Mouse (Mus musculus): ENCODE data around the gene Gpc5.
"Not testable (repeated sequence)": the region's sequence is repeated elsewhere in the genome, so short reads cannot be mapped to it uniquely, and the experiment has no call there.

Gpc5 gene

GRCm38 (mm10) chr14:115092081-115092480, at the start of gene Gpc5:
TSS of gene Gpc5 (plus strand) at chr14:115092215.
- DNase-seq (ENCODE audit: extremely low read depth, low read depth), result no peak

DNA sequence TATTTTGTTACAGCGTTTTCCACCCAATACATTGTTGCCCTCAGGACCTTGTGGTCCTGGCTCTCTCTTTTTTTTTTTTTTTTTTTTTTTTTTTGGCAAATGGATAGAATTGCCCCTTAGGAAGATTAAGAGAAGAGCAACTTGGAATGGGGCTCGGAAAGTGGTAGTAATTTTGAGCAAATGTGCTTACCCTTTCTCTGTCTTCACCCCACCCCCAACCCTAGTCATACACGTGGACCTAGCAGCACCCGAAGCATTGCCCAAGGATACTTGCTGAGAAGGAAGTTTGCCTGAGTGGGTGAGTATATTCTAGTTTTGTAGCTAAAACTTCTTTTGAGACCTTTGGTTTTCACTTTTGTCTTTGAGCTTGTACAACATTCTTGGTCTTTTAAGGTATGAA, 49.4 kb upstream of the Gpc5 start:
- DNase-seq (ENCODE audit: extremely low read depth, low read depth), result peak; percentile 94

- no peak for DNase-seq (ENCODE audit: extremely low read depth, low read depth)
Measured at GRCm38 (mm10) chr14:115044016-115044415, 48.0 kb upstream of the Gpc5 start.

GRCm38 (mm10) chr14:115045712-115046111, 46.3 kb upstream of the Gpc5 start:
- DNase-seq (ENCODE audit: extremely low read depth, low read depth), result peak; percentile 16

- peak; percentile 47 for DNase-seq (ENCODE audit: extremely low read depth, low read depth)
Measured at GRCm38 (mm10) chr14:115047316-115047715, 44.7 kb upstream of the Gpc5 start.

- peak; percentile 81 for DNase-seq (ENCODE audit: extremely low read depth, low read depth)
Measured at GRCm38 (mm10) chr14:115047990-115048862, 43.8 kb upstream of the Gpc5 start.

- peak; percentile 71 for DNase-seq (ENCODE audit: extremely low read depth, low read depth)
Measured at GRCm38 (mm10) chr14:115048863-115049566, 43.0 kb upstream of the Gpc5 start.

- peak; percentile 55 for DNase-seq (ENCODE audit: extremely low read depth, low read depth)
Measured at GRCm38 (mm10) chr14:115049831-115050230, 42.2 kb upstream of the Gpc5 start.

- no peak for DNase-seq (ENCODE audit: extremely low read depth, low read depth)
Measured at GRCm38 (mm10) chr14:115051106-115051760, 40.8 kb upstream of the Gpc5 start.

GRCm38 (mm10) chr14:115052371-115052770, 39.6 kb upstream of the Gpc5 start:
- no peak for DNase-seq (ENCODE audit: extremely low read depth, low read depth)

DNA sequence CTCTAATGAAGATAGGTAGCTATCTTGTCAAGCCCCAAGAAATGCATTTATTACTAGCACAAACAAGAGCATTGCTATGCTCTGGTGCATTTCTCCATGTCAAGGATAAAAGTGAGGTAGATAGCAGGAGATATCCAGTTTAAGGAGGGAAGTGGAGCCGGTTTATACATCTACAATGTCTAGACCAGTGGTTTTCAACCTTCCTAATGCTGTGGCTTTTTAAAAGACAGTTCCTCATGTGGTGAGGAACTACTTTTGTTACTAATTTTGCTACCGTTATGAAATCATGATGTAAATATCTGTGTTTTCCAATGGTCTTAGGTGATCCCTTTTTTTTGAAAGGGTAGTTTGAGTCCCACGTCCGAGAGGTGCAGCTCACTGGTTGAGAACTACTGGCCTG, 37.8 kb upstream of the Gpc5 start:
- peak; percentile 9 for DNase-seq (ENCODE audit: extremely low read depth, low read depth)

DNA sequence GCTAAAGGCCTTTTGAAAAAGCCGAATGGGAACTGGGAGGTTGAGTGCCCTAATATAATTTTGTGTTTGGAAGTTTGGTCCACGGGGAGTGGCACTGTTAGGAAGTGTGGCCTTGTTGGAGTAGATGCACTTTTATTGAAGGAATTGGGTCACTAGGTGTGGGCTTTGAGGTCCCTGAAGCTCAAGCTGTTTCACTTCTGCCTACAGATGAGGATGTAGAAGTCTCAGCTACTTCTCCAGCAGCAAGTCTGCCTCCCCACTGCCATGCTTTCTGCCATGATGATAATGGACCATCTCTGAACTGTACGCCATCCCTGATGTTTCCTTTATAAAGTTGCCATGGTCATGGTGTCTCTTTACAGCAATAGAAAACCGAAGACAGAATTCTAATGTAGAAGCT, 34.5 kb upstream of the Gpc5 start:
- no peak for DNase-seq (ENCODE audit: extremely low read depth, low read depth)

- DNase-seq (ENCODE audit: extremely low read depth, low read depth), result not testable (repeated sequence)
Measured at GRCm38 (mm10) chr14:115066164-115066563, 25.9 kb upstream of the Gpc5 start.

- no peak for DNase-seq (ENCODE audit: extremely low read depth, low read depth)
Measured at GRCm38 (mm10) chr14:115070534-115070933, 21.5 kb upstream of the Gpc5 start.

GRCm38 (mm10) chr14:115077340-115077739, 14.7 kb upstream of the Gpc5 start:
- no peak for DNase-seq (ENCODE audit: extremely low read depth, low read depth)

- DNase-seq (ENCODE audit: extremely low read depth, low read depth), result no peak
Measured at GRCm38 (mm10) chr14:115078064-115078463, 14.0 kb upstream of the Gpc5 start.

DNA sequence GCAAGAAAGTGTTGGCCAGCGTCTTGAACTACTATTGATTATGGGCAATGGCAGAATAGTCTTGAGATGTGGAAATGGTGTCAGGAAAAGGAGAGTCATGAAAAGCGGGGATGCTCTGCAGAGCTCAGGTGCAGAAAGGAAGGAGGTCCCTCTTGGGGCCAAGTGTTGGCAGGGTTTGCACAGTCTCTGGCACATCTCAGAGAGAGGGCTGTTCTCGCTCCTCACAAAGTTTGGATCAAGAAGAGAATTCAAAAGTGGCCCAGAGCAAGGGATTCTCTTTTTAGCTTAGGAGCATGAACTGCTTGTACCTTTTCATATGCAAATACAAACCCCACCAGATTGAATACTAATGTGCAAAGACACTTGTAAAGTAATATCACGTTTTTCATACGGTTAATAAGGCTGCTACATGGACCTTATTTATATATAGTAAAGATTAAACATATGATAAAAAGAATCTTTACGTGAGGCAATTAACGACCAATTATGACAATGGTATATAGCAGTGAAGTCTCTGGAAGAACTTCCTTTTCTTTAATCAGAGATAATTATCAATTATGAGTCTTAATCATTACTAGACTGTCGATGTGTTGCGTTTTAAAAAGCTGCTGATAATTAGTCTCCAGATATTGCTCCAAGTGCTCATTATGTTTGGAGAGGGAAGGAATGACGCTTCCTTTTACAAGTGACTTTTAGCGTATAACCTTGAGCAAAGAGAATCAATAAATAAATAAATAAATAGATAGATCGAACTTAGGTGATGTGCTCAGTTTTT, 10.1 kb upstream of the Gpc5 start:
- no peak for DNase-seq (ENCODE audit: extremely low read depth, low read depth)

- DNase-seq (ENCODE audit: extremely low read depth, low read depth), result no peak
Measured at GRCm38 (mm10) chr14:115090516-115090915, 1.5 kb upstream of the Gpc5 start.

DNA sequence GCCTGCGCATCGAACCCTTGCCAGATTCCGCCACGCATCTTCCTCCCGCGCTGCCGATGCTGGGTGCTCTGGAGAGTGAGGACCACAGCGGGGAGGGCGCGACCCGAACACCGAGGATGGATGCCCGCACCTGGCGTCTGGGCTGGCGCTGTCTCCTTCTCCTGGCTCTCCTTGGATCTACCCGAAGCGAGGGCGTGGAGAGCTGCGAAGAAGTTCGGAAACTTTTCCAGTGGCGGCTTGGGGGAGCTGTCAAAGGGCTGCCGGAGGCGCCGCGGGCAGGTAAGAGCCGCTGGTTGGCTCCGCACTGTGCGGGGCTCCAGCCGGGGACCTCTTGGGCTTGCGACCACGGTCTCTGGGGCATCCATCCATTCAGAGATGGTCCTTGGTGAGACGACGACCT, 495 bp downstream of the Gpc5 start:
- DNase-seq (ENCODE audit: extremely low read depth, low read depth), result no peak

GRCm38 (mm10) chr14:115092952-115093351, 937 bp downstream of the Gpc5 start:
- DNase-seq (ENCODE audit: extremely low read depth, low read depth), result no peak

DNA sequence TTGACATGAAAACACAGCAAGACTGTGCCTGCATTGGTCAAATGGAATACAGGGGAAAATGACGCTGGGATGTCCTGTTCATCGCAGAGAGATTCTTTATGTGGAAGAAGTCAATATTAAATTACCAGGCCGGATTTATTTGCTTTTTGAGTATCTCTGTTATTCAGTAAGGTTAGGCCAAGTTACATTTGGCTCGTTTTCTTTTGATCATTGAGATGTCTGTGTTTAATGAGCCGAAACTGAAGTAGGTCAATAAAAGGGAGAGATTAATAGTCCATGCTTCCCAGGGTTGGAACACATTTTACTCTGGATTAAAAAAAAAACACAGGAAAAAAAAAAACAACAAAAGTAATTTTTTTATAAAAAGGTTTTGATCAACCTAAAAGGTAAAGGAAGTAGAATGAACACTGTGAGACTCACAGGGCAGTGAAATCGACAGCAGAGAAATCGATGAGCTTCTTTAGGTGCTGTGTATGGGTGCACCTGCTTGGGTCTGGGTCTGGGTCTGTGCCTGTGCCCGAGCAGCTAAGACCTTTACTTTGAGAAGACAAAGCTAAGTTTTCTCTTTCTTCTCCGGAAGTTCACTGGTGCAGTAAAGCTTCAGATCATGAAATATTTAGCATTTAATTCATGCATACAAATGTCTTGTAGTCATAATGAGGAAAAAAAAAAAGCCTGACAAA, 8.7 kb downstream of the Gpc5 start:
- DNase-seq (ENCODE audit: extremely low read depth, low read depth), result no peak
